Mouse (Mus musculus) gastrocnemius, postnatal 14 days (tissue): ENCODE measurements around the gene Amigo1. TPM values are rescaled to one million over a fixed set of nuclear protein-coding genes. Genes with fewer than 3 reads are reported as not detected.

Source experiments
- DNase-seq: peaks from one replicate; pipeline ENCODE4 v3.0.0; 2021; ENCODE audit warnings: mixed read lengths
- intact Hi-C: fragments of 180-260 bp; cut with DNase I; formaldehyde crosslinking; loops from one replicate; pipeline ENCODE4 v1.15.1; 2025; ENCODE audit warnings: low total_unique reads
- long read RNA-seq, 2 experiments: library from polyadenylated mRNA; stranded (forward); transcript quantifications; one replicate each; pipeline ENCODE4 v2.0.0; 2021
- total RNA-seq, 2 experiments: library from RNA; stranded (reverse); gene quantifications; 2 replicates each; pipeline ENCODE4 v1.2.3; 2021

Amigo1 gene
- 10 to 100 TPM; 23.9 to 31.1 TPM for total RNA-seq
- long read RNA-seq, experiment 1, full-length matches to known transcripts = 20 of 45 reads
- long read RNA-seq, experiment 1, partial matches to known transcripts = 1 of 45 reads
- long read RNA-seq, experiment 1, other reads (novel, unspliced or antisense) = 24 of 45 reads
- long read RNA-seq, experiment 2, full-length matches to known transcripts = 31 of 57 reads
- long read RNA-seq, experiment 2, partial matches to known transcripts = 1 of 57 reads
- long read RNA-seq, experiment 2, other reads (novel, unspliced or antisense) = 25 of 57 reads

DNA sequence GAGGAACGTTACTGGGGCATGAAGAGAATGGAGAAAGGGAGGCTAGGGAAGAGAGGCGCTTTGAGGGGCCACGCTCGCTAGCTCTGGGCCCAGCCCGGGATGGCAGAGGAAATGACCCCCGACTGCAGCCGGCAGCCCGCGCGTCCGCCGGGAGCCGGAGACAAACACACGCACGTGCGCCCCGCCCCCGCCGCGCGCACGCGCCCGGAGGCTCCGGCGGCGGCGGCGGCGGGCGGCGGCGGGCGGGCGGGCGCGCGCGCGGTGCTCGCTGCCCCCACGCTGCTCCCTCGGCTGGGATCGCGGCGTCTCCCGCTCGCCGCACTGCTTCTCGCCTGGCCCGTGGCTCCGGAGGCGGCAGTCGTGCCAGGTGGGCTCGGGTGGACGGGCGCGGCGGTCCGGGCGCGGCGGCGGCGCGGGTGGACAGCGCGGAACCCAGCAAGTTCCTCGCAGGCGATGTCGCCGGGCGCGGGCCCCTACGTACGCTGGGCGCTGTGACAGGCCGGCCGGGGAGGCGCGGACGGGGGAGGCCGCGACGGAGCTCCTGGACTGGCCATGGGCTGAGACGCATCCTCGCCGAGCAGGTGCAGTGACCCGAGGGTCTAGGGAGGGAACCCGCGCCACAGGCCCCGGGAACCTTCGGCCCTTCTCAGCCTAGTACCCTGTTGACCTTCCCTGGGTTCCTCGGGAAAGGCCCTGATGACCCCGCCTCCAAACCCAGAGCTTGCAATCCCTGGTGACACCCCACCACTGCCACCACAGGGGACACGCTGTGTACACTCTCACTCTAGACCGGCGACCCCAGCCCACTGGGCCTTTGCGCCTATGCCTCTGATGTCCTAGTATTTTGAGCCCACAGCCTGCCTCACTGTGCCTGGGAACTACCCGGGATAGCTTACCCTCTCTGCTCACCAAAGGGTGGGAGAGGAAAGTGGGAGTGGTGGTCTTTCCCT is at the start of gene Amigo1:
Gene Amigo1 (plus strand): TSS at position 238 of the 950 bp plus-strand sequence.
- peak; percentile 61 for DNase-seq
- intact Hi-C loops = no loop called here

DNA sequence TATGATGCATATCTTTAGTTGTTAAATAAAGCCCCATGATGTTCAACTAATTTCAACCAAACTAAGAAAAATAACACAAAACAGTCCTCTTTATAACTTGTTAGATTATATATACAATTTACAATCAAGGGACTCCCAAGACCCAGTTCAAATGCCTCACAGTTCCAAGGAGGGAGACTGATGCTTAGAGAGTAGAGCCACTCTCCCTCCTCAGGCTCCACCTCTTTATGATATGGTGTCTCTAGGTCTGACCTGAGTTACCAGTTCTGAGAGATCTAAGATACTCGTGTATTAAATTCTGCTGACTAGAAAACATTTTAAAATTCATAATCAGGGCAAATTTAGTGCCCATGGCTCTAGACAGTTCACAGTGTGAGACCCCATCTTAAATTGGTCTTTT is 47.0 kb upstream of the Amigo1 start:
- intact Hi-C loops = no loop called here

DNA sequence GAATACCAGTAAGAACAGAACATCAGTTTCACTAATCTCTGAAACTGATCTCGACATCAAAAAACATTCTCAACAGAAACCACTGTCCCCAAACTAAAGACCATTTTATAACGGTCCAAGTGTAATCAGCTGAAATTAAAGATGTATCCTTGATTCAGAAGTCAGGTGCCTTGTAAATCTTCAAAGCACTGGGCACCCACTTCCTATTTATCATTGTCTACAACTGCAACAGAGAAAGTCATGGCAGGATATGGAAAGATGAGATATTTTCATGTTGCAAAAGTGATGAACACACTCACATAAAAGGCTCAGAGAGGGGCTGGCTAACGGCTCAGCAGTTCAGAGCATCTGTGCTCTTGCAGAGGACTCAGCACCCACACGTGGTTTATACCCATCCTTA is 45.3 kb upstream of the Amigo1 start:
- DNase-seq = no peak
- intact Hi-C loops = no loop called here

More for the DNA sequence above, 47.0 kb upstream of the Amigo1 start:
- DNase-seq = no peak

DNA sequence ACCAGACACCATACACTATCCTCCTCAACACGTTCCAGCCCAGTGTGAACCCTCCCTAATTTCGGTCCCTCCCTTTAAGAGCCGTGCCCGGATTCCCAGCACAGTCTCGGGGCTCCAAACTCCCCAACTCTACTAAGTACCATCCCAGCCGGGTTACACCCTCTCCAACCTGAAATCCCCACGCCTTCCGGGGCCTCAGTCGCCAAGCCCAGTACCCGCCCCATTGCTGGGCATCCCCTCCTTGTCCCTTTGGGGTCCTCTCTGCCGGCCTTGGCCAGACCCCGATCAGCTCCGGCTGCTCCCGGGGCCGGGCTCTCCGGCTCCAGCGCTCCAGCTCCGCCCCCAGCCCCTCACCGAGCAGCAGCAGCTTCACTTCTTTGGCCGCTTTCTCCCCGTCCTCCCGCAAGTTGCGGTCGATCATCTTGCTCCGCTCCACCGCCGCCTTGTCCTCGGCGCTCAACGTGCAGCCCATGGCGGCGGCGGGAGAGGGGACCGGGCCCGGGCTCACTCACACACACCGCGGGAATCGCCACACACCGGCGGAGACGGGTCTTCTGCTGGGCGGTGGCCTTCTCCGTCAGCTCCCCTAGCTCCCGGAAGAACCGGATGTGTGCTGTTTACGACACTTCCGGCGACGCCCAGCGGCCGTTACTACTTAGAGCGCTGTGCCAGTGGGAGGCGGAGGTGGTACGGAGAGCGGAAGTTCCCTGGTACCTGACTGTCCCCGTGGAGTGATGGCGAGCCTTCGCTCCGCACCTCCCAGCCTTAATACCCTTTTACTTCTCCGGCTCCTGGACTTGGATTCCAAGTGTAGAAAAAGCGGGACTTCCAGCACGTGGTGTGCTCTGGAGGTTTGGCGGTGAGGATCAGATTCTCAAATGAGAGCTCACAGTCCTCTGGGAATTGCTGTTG is 40.3 kb upstream of the Amigo1 start, which contains the start of gene Gnai3:
Gene Gnai3 (minus strand): TSS at position 613 of the 912 bp plus-strand sequence.
- intact Hi-C loops = no loop called here
- peak; percentile 89 for DNase-seq

DNA sequence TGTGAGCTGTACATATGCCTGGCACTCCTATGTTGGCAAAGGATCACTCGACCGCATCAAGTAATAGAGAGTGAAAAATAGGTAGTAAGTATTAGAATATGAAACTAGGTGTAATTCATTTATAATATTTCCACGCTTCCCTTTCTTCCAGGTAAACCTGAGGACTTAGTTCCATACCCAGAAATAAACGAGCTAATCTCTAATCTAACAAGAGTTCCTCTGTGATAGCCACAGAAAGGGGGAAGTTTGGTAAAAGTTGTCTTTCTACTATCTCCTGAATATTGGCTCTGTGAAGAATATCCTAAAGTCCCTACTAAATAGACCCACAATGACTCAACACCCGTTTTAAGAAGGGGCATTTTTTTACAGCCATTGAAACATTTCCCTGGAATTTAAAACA is 39.5 kb upstream of the Amigo1 start:
- intact Hi-C loops = loop anchor here (1.0 kb wide), 1 partner anchor 76 kb away; no protein-coding TSS in a partner anchor
- no peak for DNase-seq

DNA sequence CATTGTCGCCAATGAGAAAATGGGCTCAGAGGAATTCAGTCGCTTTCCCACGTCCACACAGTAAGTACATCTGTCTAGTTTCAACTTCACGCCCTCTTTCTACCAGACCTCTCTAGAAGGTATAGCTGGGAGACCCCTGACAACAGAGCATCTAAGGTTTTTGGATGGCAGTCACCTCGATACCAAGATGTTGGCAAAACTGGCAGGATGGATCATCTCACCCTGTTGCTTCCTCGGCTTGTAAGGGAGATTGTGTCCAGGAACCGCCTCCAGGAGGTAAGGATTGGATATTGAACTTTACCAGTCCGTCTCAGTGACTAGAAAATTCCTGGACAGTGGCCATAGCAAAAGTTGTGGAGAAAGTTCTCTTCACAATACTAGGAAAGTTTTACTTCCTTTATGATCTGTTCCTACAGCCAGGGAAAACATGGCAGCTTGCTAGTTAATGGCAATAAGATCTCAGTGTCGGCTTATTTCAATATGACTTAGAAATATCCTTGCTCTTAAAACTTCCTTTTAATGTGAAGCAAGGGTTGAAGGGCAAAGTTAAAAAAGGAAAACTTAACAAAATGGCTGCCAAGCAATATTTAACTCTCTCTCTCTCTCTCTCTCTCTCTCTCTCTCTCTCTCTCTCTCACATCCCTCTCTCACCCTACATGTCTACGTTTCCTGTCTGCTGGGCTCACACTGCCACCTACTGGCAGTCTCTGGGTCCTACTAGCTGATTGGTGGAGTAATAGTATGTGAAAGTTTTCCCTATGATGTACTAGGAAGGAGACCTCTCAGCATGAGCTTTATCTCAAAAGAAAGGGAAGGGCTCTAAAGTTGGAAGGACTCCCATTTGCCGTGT is 38.5 kb upstream of the Amigo1 start:
- DNase-seq = peak; percentile 85
- intact Hi-C loops = loop anchor here (1.0 kb wide), 1 partner anchor 77 kb away; no protein-coding TSS in a partner anchor

DNA sequence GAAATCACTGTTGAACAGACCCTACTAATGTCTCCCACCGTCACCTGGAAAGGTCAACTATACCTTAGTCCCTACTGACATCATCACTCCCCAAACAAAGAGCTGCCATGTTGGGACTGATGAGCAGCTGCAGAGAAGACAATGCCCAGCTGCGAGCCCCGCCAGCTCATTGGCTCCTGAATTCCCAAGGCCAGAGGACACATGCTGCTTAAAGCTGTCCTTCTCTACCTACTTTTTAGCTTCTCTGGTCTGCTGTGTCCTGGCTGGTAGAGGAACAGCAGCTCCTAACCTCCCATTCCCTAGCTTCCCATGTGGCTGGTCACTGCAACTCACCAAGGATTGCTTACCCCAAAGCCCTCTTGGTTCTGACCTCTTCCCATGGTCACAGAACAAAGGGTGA is 33.8 kb upstream of the Amigo1 start:
- no peak for DNase-seq
- intact Hi-C loops = loop anchor here (10.0 kb wide), 1 partner anchor 207 kb away; the partner anchor contains the start of gene Gstm6

DNA sequence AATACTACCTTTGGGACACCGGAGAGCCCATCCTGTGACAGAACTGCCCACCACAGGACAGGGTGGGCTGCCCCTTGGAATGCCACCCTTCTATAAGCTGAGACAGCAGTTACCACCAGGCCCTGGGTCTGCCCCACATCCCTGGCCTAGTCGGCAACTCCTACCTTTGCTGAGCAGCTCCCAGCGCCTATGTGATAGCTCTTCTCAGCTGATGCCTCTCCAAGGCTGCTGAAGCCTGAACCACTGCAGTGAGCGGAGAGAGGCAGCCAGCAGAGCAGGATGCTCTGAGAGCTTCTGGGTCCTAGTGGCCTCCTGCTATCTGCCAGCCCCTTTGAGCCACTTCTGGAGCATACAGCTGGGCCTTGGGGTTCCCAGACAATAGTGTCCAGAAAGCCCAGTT is 31.5 kb upstream of the Amigo1 start, which contains the start of gene Gpr61:
Gene Gpr61 (minus strand): TSS at position 227 of the 400 bp plus-strand sequence.
- DNase-seq = no peak
- intact Hi-C loops = loop anchor here (10.0 kb wide), 1 partner anchor 210 kb away; the partner anchor contains the start of gene Gstm6

DNA sequence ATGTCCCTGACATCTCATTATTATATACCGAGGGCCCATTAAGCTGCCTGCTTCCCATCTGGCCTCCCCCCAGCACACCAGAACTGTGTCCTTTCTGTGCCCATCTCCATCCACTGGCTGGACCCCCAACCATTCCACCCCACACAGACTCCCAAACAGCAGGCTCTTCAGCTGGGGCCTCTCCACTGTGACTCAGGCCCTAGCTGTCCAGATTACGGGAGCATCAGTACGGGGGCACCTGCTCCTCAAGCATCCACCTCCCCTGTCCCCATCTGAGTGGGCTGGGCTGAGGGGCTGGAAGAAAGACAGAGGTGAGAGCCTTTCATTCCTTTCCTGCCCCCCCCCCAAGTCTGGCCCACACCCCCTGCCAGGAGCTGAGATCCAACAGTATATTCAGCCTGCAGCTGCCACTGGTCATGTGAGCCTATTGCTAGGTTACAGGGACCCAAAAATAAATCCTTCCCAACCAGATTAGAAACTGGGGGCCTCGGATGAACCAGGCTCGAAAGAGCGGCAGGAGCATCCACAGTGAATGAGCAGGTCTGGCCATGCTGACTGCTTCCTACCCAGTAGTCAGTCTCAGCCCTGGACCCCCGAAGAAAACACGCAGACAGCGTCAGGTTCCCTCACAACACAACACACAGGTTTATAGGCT is 27.6 kb upstream of the Amigo1 start:
- DNase-seq = no peak
- intact Hi-C loops = loop anchor here (10.0 kb wide), 1 partner anchor 214 kb away; the partner anchor contains the start of gene Gstm6

DNA sequence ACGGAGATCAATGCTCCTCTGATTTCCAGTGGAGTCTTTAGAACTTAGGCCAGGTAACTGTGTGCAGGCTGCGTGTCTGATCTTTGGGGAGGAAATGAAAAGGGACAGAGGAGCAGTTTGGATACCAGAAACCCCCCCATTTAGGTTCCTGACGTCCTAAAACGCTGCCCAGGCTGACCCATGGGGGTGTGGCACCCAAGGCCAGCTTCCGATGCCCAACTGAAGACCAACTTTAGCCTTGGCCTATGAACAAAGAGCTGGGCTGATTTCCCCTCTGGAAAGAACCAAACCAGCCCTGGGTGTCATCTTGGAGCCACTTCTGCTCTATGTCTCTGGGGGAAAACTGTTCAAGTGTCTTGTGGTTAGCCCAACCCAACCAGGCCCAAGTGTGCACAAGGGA is 22.0 kb upstream of the Amigo1 start:
- no peak for DNase-seq
- intact Hi-C loops = no loop called here

DNA sequence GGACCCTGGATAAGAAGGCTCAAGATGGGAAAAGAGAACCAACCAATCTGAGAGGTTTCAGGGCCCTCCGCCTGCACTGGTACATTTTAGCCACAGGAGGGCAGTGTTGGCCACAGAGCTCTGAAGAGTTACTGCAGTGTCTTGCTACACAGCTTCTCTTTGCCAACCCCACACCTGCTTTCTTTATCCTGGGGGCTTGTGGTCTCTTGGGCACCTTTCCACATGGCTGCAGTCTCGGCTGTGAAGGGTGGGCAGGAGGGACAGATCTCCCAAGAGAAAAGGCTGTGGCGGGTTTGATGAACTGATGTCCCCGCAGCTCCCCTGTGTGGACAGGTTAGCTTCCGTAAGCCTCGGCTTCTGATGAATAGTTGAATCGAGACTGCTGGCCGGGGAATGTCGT is 21.3 kb upstream of the Amigo1 start:
- DNase-seq = peak; percentile 78
- intact Hi-C loops = loop anchor here (5.0 kb wide), 1 partner anchor 37 kb away; the partner anchor contains the start of gene Cyb561d1

DNA sequence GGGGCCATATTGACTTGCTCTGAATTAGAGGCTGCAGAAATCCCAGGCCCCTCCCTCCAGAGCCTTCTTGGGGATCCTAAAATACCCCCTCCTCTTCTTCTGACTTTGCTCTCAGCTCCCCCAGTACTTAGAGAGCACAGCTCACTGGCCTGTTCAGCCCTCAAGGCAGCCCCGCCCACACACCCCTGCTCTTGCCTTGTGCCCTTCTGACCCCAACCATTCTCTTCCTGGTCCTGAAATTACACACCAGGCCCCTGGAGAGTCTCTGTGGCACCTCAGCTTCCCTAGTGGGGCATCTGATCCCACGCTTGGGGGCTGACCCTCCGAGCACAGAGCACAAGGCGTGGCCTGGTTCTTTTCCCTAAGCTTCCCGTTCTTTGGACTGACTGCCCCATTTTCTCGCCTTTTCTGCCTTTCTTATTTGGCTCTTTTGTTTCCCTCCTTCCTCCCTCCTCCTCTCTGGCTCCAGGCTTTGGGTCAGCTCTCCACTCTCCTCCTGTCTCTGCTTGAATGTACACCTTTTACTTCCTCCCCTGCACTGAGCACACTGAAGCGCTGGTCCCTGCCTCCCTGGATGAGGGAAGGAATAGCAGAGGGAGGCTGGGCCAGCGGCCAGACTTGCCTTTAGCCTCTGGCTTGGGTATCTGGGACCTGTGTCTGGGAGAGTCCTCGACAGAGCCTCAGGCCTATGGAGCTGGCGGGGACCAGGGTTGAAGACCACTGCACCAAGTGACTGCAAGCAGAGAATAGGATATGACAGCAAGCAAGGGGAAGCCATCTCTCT is 20.4 kb upstream of the Amigo1 start:
- intact Hi-C loops = loop anchor here (5.0 kb wide), 1 partner anchor 37 kb away; the partner anchor contains the start of gene Cyb561d1
- peak; percentile 64 for DNase-seq

DNA sequence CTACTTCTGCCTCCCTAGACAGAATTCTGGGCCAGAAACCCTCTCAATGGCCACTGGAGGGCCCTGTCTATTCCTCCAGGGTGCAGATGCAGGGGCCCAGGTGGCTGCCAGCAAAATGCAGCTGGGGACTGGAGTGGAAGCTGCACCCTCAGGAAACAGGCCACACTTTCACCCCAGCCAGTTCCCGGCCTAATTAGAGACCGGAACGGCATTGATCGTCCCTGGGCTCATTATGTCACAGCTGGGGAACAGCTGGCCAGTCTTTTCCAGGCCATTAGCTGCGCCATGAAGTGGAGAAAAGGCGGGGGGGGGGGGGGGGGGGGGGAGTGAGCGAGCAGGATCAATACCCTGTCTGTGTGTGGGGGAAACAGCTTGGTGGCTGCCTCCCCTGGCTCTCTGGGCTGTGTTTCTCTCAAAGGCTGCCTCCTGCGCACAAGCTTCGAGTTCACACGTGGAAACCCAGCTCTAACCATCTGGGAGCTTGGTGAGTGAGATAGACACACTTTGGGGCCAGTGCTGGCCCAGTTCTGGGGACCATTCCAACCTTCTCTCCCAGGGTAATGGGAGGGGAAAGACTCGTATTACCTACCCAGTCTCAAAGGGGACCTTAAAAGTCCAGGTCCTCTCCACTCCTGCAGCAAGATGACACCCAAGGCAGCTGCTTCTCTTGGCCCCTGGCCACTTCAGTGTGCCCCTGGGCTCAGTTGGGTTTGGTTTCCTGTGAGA is 19.5 kb upstream of the Amigo1 start:
- DNase-seq = peak; percentile 76
- intact Hi-C loops = loop anchor here (5.0 kb wide), 1 partner anchor 36 kb away; the partner anchor contains the start of gene Cyb561d1

DNA sequence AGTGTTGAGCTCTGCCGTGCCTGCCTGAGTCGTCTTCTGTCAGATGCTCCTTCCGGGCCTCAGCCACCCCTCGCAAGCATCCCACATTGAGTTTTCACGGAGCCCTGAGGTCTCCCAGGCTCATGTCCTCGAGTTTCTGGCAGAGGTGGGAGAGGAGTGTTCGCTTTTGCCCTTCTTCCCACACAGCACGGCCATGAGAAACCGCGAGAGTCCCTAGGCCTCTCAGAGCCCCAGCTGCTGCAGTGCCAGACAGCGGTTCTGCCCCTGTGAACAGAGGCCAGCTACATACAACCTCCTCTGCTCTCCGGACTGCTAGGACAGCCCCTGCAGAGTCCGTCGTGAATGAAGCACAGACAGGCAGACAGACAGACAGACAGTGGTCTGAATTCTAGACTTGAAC is 18.6 kb upstream of the Amigo1 start:
- intact Hi-C loops = loop anchor here (5.0 kb wide), 1 partner anchor 35 kb away; the partner anchor contains the start of gene Cyb561d1
- peak; percentile 62 for DNase-seq

DNA sequence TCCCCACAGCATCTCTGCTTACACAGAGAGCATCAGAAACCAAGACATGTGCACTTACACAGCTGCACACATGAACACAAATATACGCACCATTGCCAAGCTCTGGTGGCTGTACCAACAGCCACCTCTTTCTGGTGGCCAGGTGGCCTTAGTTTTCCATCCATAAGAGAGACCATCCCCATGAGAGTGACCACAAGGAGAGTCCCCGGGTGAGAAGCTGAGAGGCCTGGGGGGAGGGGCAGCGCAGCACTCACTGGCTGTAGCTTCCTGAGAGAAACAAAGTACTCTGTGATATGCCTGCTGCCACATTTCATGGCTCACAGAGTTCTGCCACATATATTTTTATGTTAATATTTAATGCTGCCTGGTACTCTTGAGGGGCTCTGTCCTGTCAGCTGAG is 16.9 kb upstream of the Amigo1 start:
- no peak for DNase-seq
- intact Hi-C loops = loop anchor here (5.0 kb wide), 1 partner anchor 33 kb away; the partner anchor contains the start of gene Cyb561d1
